Mouse (Mus musculus) kidney, embryonic 15.5 days (tissue): ENCODE measurements around the gene Gm28635. TPM values are rescaled to one million over a fixed set of nuclear protein-coding genes. Genes with fewer than 3 reads are reported as not detected.

Source experiments
- ATAC-seq: fragments of 200-750 bp; cut with Nextera tagmentation; replicated peaks from 2 replicates; pipeline ENCODE4 v1.8.0; 2017; ENCODE audit warnings: moderate TSS enrichment; ENCODE audit not compliant: low FRiP score
- H3K27ac ChIP-seq: fragments of 300-500 bp; sonication (generic); 2 replicates; pipeline ENCODE4 v1.5.1; 2015; ENCODE audit warnings: mild to moderate bottlenecking, inconsistent platforms
- H3K27me3 ChIP-seq: fragments of 300-500 bp; sonication (generic); 2 replicates; pipeline ENCODE4 v1.6.1; 2015; ENCODE audit warnings: inconsistent platforms
- H3K36me3 ChIP-seq: fragments of 300-500 bp; sonication (generic); 2 replicates; pipeline ENCODE4 v1.6.1; 2015; ENCODE audit warnings: inconsistent platforms
- H3K4me1 ChIP-seq: fragments of 300-500 bp; sonication (generic); 2 replicates; pipeline ENCODE4 v1.6.1; 2015; ENCODE audit warnings: inconsistent platforms
- H3K4me2 ChIP-seq: fragments of 300-500 bp; sonication (generic); 2 replicates; pipeline ENCODE4 v1.6.1; 2015; ENCODE audit warnings: moderate library complexity, mild to moderate bottlenecking, inconsistent platforms
- H3K4me3 ChIP-seq: fragments of 300-500 bp; sonication (generic); replicated peaks from 2 replicates; pipeline ENCODE4 v1.5.1; 2015; ENCODE audit warnings: mild to moderate bottlenecking, inconsistent platforms
- H3K9ac ChIP-seq: fragments of 300-500 bp; sonication (generic); 2 replicates; pipeline ENCODE4 v1.6.1; 2015; ENCODE audit warnings: mild to moderate bottlenecking, inconsistent platforms
- H3K9me3 ChIP-seq: fragments of 300-500 bp; sonication (generic); replicated peaks from 2 replicates; pipeline ENCODE4 v1.6.1; 2016; ENCODE audit warnings: inconsistent platforms
- WGBS: fragments of 180-500 bp; shearing (Covaris S2); methylation state at CpG from one replicate; pipeline ENCODE4 v1.1.7; 2015; ENCODE audit warnings: mixed read lengths; 5-methylcytosine and 5-hydroxymethylcytosine counted together
- polyA plus RNA-seq: library from polyadenylated mRNA; unstranded; fragments of >200 nt; fragmentation: Nextera tagmentation; extraction: Ambion mirVana; gene quantifications from 2 replicates; pipeline ENCODE4 v1.2.1, GENCODE M21; 2015

Gm28635 gene
- polyA plus RNA-seq, 1 experiment from 2014 or later = not detected

GRCm38 (mm10) chr2:84714811-84715561 is 37.1 kb upstream of the Gm28635 start, which contains the start of gene Zdhhc5:
Gene Zdhhc5 (minus strand): TSS chr2:84715180.
- H3K27me3 ChIP-seq = no peaks in the 10 kb centered on the region
- peaks cover 13% of the 10 kb centered on the region for H3K36me3 ChIP-seq
- H3K9ac ChIP-seq = peak within 1 kb of the TSS; percentile 96
- peaks cover 18% of the 10 kb centered on the region for H3K4me1 ChIP-seq
- WGBS = under 1% methylated on average over 107 of the region's 107 CpGs
- ATAC-seq = peak; percentile 98
- peak within 1 kb of the TSS; percentile 97 for H3K4me3 ChIP-seq
- H3K27ac ChIP-seq = peak within 1 kb of the TSS; percentile 98
- peak within 1 kb of the TSS; percentile 82 for H3K4me2 ChIP-seq
- no peaks in the 10 kb centered on the region for H3K9me3 ChIP-seq

GRCm38 (mm10) chr2:84714422-84714810 is 36.6 kb upstream of the Gm28635 start:
- Histone ChIP-seq H3K4me3 (peak overlapping the region; percentile 97), H3K9me3 (no peaks in the 10 kb centered on the region), H3K9ac (peak overlapping the region; percentile 96), H3K27me3 (no peaks in the 10 kb centered on the region), H3K4me2 (peak overlapping the region; percentile 82), H3K27ac (peak overlapping the region; percentile 98), H3K36me3 (peaks cover 18% of the 10 kb centered on the region), H3K4me1 (peaks cover 18% of the 10 kb centered on the region)
- no peak; the same call in 1 of the 2 replicates for ATAC-seq
- WGBS = 0% methylated on average over 23 of the region's 26 CpGs

GRCm38 (mm10) chr2:84711898-84712297 is 34.1 kb upstream of the Gm28635 start:
- H3K4me2 ChIP-seq = no peak overlapping the region
- no peak overlapping the region for H3K9ac ChIP-seq
- no peak overlapping the region for H3K27ac ChIP-seq
- H3K9me3 ChIP-seq = no peaks in the 10 kb centered on the region
- ATAC-seq = no peak
- no peak overlapping the region for H3K4me3 ChIP-seq
- peaks cover 31% of the 10 kb centered on the region for H3K4me1 ChIP-seq
- 85% methylated on average over 2 of the region's 2 CpGs for WGBS
- H3K27me3 ChIP-seq = no peaks in the 10 kb centered on the region
- H3K36me3 ChIP-seq = peaks cover 42% of the 10 kb centered on the region

- no peak overlapping the region for H3K4me3 ChIP-seq
- H3K9ac ChIP-seq = no peak overlapping the region
- no peak for ATAC-seq
- peaks cover 17% of the 10 kb centered on the region for H3K4me1 ChIP-seq
- H3K9me3 ChIP-seq = no peaks in the 10 kb centered on the region
- 44% methylated on average over 1 of the region's 1 CpGs for WGBS
- H3K27ac ChIP-seq = no peak overlapping the region
- peaks cover 66% of the 10 kb centered on the region for H3K36me3 ChIP-seq
- H3K27me3 ChIP-seq = no peaks in the 10 kb centered on the region
- no peak overlapping the region for H3K4me2 ChIP-seq
These were observed 29.7 kb upstream of the Gm28635 start for GRCm38 (mm10) chr2:84707523-84707922.

GRCm38 (mm10) chr2:84705295-84705694 is 27.5 kb upstream of the Gm28635 start:
- Histone ChIP-seq H3K27me3 (no peaks in the 10 kb centered on the region), H3K4me1 (peaks cover 16% of the 10 kb centered on the region; the same call in 1 of the 2 replicates), H3K4me2 (no peak overlapping the region), H3K4me3 (no peak overlapping the region), H3K27ac (0 out of 2 replicates have a peak overlapping the region, but pooled peaks have one; percentile 23), H3K36me3 (peaks cover 72% of the 10 kb centered on the region), H3K9me3 (no peaks in the 10 kb centered on the region), H3K9ac (no peak overlapping the region)
- WGBS = 86% methylated on average over 1 of the region's 1 CpGs
- no peak for ATAC-seq

- H3K9me3 ChIP-seq = no peaks in the 10 kb centered on the region
- no peak overlapping the region for H3K4me3 ChIP-seq
- no peak overlapping the region for H3K9ac ChIP-seq
- WGBS = 62% methylated on average over 5 of the region's 5 CpGs
- H3K27ac ChIP-seq = peak overlapping the region; percentile 54; the same call in 1 of the 2 replicates
- ATAC-seq = peak; percentile 80
- H3K4me2 ChIP-seq = no peak overlapping the region
- H3K36me3 ChIP-seq = peaks cover 72% of the 10 kb centered on the region
- H3K27me3 ChIP-seq = no peaks in the 10 kb centered on the region
- H3K4me1 ChIP-seq = peaks cover 16% of the 10 kb centered on the region; the same call in 1 of the 2 replicates
These were observed 26.5 kb upstream of the Gm28635 start for GRCm38 (mm10) chr2:84704329-84704728.

GRCm38 (mm10) chr2:84703497-84703896 is 25.7 kb upstream of the Gm28635 start:
- H3K4me2 ChIP-seq = no peak overlapping the region
- 98% methylated on average over 1 of the region's 1 CpGs for WGBS
- no peak overlapping the region for H3K4me3 ChIP-seq
- H3K4me1 ChIP-seq = peaks cover 15% of the 10 kb centered on the region; the same call in 1 of the 2 replicates
- H3K27ac ChIP-seq = no peak overlapping the region
- peaks cover 73% of the 10 kb centered on the region for H3K36me3 ChIP-seq
- H3K27me3 ChIP-seq = no peaks in the 10 kb centered on the region
- H3K9me3 ChIP-seq = no peaks in the 10 kb centered on the region
- H3K9ac ChIP-seq = no peak overlapping the region
- no peak for ATAC-seq

GRCm38 (mm10) chr2:84695007-84695695 is 17.3 kb upstream of the Gm28635 start:
- Histone ChIP-seq H3K36me3 (peaks cover 92% of the 10 kb centered on the region), H3K4me1 (no peaks in the 10 kb centered on the region), H3K4me2 (no peak overlapping the region), H3K9ac (no peak overlapping the region), H3K27me3 (no peaks in the 10 kb centered on the region), H3K9me3 (no peaks in the 10 kb centered on the region), H3K4me3 (no peak overlapping the region), H3K27ac (no peak overlapping the region)
- 88% methylated on average over 5 of the region's 5 CpGs for WGBS
- ATAC-seq = no peak

- Histone ChIP-seq H3K4me2 (no peak overlapping the region), H3K36me3 (peaks cover 93% of the 10 kb centered on the region), H3K27me3 (no peaks in the 10 kb centered on the region), H3K9me3 (no peaks in the 10 kb centered on the region), H3K4me1 (no peaks in the 10 kb centered on the region), H3K27ac (no peak overlapping the region), H3K9ac (no peak overlapping the region), H3K4me3 (no peak overlapping the region)
- no peak for ATAC-seq
- 92% methylated on average over 12 of the region's 12 CpGs for WGBS
These were observed 12.2 kb upstream of the Gm28635 start for GRCm38 (mm10) chr2:84690050-84690449.

GRCm38 (mm10) chr2:84688080-84688844 is 10.4 kb upstream of the Gm28635 start:
- 82% methylated on average over 2 of the region's 2 CpGs for WGBS
- peaks cover 88% of the 10 kb centered on the region for H3K36me3 ChIP-seq
- no peak for ATAC-seq
- no peak overlapping the region for H3K4me3 ChIP-seq
- no peaks in the 10 kb centered on the region for H3K27me3 ChIP-seq
- H3K4me1 ChIP-seq = no peaks in the 10 kb centered on the region
- H3K9ac ChIP-seq = no peak overlapping the region
- H3K4me2 ChIP-seq = no peak overlapping the region
- H3K27ac ChIP-seq = no peak overlapping the region
- no peaks in the 10 kb centered on the region for H3K9me3 ChIP-seq

- Histone ChIP-seq H3K4me2 (no peak overlapping the region), H3K27ac (no peak overlapping the region), H3K9me3 (no peaks in the 10 kb centered on the region), H3K4me1 (peaks cover 8% of the 10 kb centered on the region), H3K4me3 (no peak overlapping the region), H3K27me3 (no peaks in the 10 kb centered on the region), H3K9ac (no peak overlapping the region), H3K36me3 (peaks cover 46% of the 10 kb centered on the region)
- WGBS = 84% methylated on average over 6 of the region's 6 CpGs
- no peak for ATAC-seq
These were observed 4.9 kb upstream of the Gm28635 start for GRCm38 (mm10) chr2:84682605-84683183.
